Mouse (Mus musculus): ENCODE data around the gene Ltbp2. TPM values are rescaled to one million over a fixed set of nuclear protein-coding genes. Genes with fewer than 3 reads are reported as not detected.
A peak's percentile ranks its signal among the peaks of the same experiment; 100 is the strongest.

Ltbp2 gene
- polyA plus RNA-seq (2015; fragmentation: Nextera tagmentation; extraction: Ambion mirVana) = 0.13 TPM in 1 of 2 replicates, not detected in the other

GRCm38 (mm10) chr12:84876481-84877121, at the start of gene Ltbp2:
Ltbp2 (minus strand) TSS chr12:84876532.
- H3K36me3 ChIP-seq = no peaks in the 10 kb centered on the region
- no peaks in the 10 kb centered on the region for H3K9me3 ChIP-seq
- H3K4me2 ChIP-seq (replicated peaks) = peak within 1 kb of the TSS; percentile 48
- ATAC-seq = 0 out of 2 replicates have a peak, but pooled peaks have one; percentile 45
- H3K27ac ChIP-seq = no peak within 1 kb of the TSS
- peak within 1 kb of the TSS; percentile 25; the same call in 1 of the 2 replicates for H3K9ac ChIP-seq (replicated peaks)
- 2% methylated on average over 34 of the region's 34 CpGs for WGBS
- peaks cover 14% of the 10 kb centered on the region for H3K4me1 ChIP-seq (replicated peaks)
- peak within 1 kb of the TSS; percentile 32 for H3K4me3 ChIP-seq (replicated peaks)
- H3K27me3 ChIP-seq = peaks cover 68% of the 10 kb centered on the region

- Histone ChIP-seq H3K36me3 (peaks cover 93% of the 10 kb centered on the region), H3K9ac (replicated peaks) (no peak overlapping the region), H3K4me1 (replicated peaks) (no peaks in the 10 kb centered on the region), H3K4me3 (replicated peaks) (no peak overlapping the region), H3K4me2 (replicated peaks) (no peak overlapping the region), H3K27me3 (no peaks in the 10 kb centered on the region), H3K9me3 (no peaks in the 10 kb centered on the region), H3K27ac (no peak overlapping the region)
- WGBS = 95% methylated on average over 5 of the region's 5 CpGs
- ATAC-seq = no peak
Measured at GRCm38 (mm10) chr12:84924324-84924723, 48.0 kb upstream of the Ltbp2 start.

GRCm38 (mm10) chr12:84921881-84922419, 45.6 kb upstream of the Ltbp2 start:
- no peak for ATAC-seq
- Histone ChIP-seq H3K27ac (no peak overlapping the region), H3K36me3 (peaks cover 91% of the 10 kb centered on the region), H3K4me1 (replicated peaks) (no peaks in the 10 kb centered on the region), H3K4me3 (replicated peaks) (no peak overlapping the region), H3K4me2 (replicated peaks) (no peak overlapping the region), H3K9me3 (no peaks in the 10 kb centered on the region), H3K27me3 (no peaks in the 10 kb centered on the region), H3K9ac (replicated peaks) (no peak overlapping the region)
- 80% methylated on average over 8 of the region's 8 CpGs for WGBS

GRCm38 (mm10) chr12:84918809-84919208, 42.5 kb upstream of the Ltbp2 start:
- no peaks in the 10 kb centered on the region for H3K4me1 ChIP-seq (replicated peaks)
- WGBS = 91% methylated on average over 6 of the region's 6 CpGs
- peaks cover 70% of the 10 kb centered on the region for H3K36me3 ChIP-seq
- H3K9ac ChIP-seq (replicated peaks) = no peak overlapping the region
- H3K27ac ChIP-seq = no peak overlapping the region
- H3K27me3 ChIP-seq = no peaks in the 10 kb centered on the region
- H3K9me3 ChIP-seq = no peaks in the 10 kb centered on the region
- no peak overlapping the region for H3K4me3 ChIP-seq (replicated peaks)
- H3K4me2 ChIP-seq (replicated peaks) = no peak overlapping the region
- no peak for ATAC-seq

- ATAC-seq = no peak
Measured at GRCm38 (mm10) chr12:84917799-84918198, 41.5 kb upstream of the Ltbp2 start.

GRCm38 (mm10) chr12:84914959-84915358, 38.6 kb upstream of the Ltbp2 start:
- peaks cover 34% of the 10 kb centered on the region for H3K36me3 ChIP-seq
- H3K9me3 ChIP-seq = no peaks in the 10 kb centered on the region
- H3K4me1 ChIP-seq (replicated peaks) = no peaks in the 10 kb centered on the region
- 93% methylated on average over 5 of the region's 5 CpGs for WGBS
- no peak overlapping the region for H3K9ac ChIP-seq (replicated peaks)
- no peaks in the 10 kb centered on the region for H3K27me3 ChIP-seq
- ATAC-seq = no peak
- H3K4me3 ChIP-seq (replicated peaks) = no peak overlapping the region
- H3K27ac ChIP-seq = no peak overlapping the region
- H3K4me2 ChIP-seq (replicated peaks) = no peak overlapping the region

More at GRCm38 (mm10) chr12:84917799-84918198, 41.5 kb upstream of the Ltbp2 start:
- peaks cover 62% of the 10 kb centered on the region for H3K36me3 ChIP-seq
- H3K4me1 ChIP-seq (replicated peaks) = no peaks in the 10 kb centered on the region
- no peak overlapping the region for H3K27ac ChIP-seq
- H3K27me3 ChIP-seq = no peaks in the 10 kb centered on the region
- H3K4me2 ChIP-seq (replicated peaks) = no peak overlapping the region
- H3K4me3 ChIP-seq (replicated peaks) = no peak overlapping the region
- no peak overlapping the region for H3K9ac ChIP-seq (replicated peaks)
- H3K9me3 ChIP-seq = no peaks in the 10 kb centered on the region
- WGBS = 92% methylated on average over 3 of the region's 3 CpGs

- Histone ChIP-seq H3K27me3 (no peaks in the 10 kb centered on the region), H3K27ac (no peak overlapping the region), H3K9ac (replicated peaks) (no peak overlapping the region), H3K4me2 (replicated peaks) (no peak overlapping the region), H3K36me3 (peaks cover 14% of the 10 kb centered on the region), H3K9me3 (no peaks in the 10 kb centered on the region), H3K4me1 (replicated peaks) (peaks cover 2% of the 10 kb centered on the region; the same call in 1 of the 2 replicates), H3K4me3 (replicated peaks) (no peak overlapping the region)
- no peak for ATAC-seq
- WGBS = 89% methylated on average over 4 of the region's 4 CpGs
Measured at GRCm38 (mm10) chr12:84912652-84913104, 36.3 kb upstream of the Ltbp2 start.

GRCm38 (mm10) chr12:84911640-84912039, 35.3 kb upstream of the Ltbp2 start:
- Histone ChIP-seq H3K4me1 (replicated peaks) (peaks cover 6% of the 10 kb centered on the region; the same call in 1 of the 2 replicates), H3K36me3 (peaks cover 6% of the 10 kb centered on the region; the same call in 1 of the 2 replicates), H3K9ac (replicated peaks) (no peak overlapping the region), H3K9me3 (no peaks in the 10 kb centered on the region), H3K27me3 (no peaks in the 10 kb centered on the region), H3K4me2 (replicated peaks) (no peak overlapping the region), H3K4me3 (replicated peaks) (no peak overlapping the region), H3K27ac (no peak overlapping the region)
- no peak for ATAC-seq
- WGBS = 79% methylated on average over 2 of the region's 2 CpGs

- Histone ChIP-seq H3K9ac (replicated peaks) (no peak overlapping the region), H3K27me3 (no peaks in the 10 kb centered on the region), H3K4me3 (replicated peaks) (no peak overlapping the region), H3K4me1 (replicated peaks) (peaks cover 6% of the 10 kb centered on the region; the same call in 1 of the 2 replicates), H3K4me2 (replicated peaks) (no peak overlapping the region), H3K27ac (no peak overlapping the region), H3K36me3 (no peaks in the 10 kb centered on the region; the same call in 1 of the 2 replicates), H3K9me3 (no peaks in the 10 kb centered on the region)
- 93% methylated on average over 4 of the region's 4 CpGs for WGBS
- ATAC-seq = no peak
Measured at GRCm38 (mm10) chr12:84910066-84910465, 33.7 kb upstream of the Ltbp2 start.

GRCm38 (mm10) chr12:84907627-84908480, 31.5 kb upstream of the Ltbp2 start:
- H3K4me3 ChIP-seq (replicated peaks) = no peak overlapping the region
- no peak for ATAC-seq
- no peak overlapping the region for H3K4me2 ChIP-seq (replicated peaks)
- H3K27me3 ChIP-seq = no peaks in the 10 kb centered on the region
- H3K4me1 ChIP-seq (replicated peaks) = peaks cover 6% of the 10 kb centered on the region; the same call in 1 of the 2 replicates
- H3K27ac ChIP-seq = peak overlapping the region; percentile 42; the same call in 1 of the 2 replicates
- WGBS = 73% methylated on average over 10 of the region's 10 CpGs
- H3K9me3 ChIP-seq = no peaks in the 10 kb centered on the region
- H3K36me3 ChIP-seq = no peaks in the 10 kb centered on the region
- H3K9ac ChIP-seq (replicated peaks) = no peak overlapping the region

GRCm38 (mm10) chr12:84907024-84907626, 30.8 kb upstream of the Ltbp2 start:
- Histone ChIP-seq H3K4me2 (replicated peaks) (no peak overlapping the region), H3K27me3 (no peaks in the 10 kb centered on the region), H3K27ac (peak overlapping the region; percentile 42; the same call in 1 of the 2 replicates), H3K9me3 (no peaks in the 10 kb centered on the region), H3K4me1 (replicated peaks) (peaks cover 6% of the 10 kb centered on the region; the same call in 1 of the 2 replicates), H3K9ac (replicated peaks) (no peak overlapping the region), H3K36me3 (no peaks in the 10 kb centered on the region), H3K4me3 (replicated peaks) (no peak overlapping the region)
- 0 out of 2 replicates have a peak, but pooled peaks have one; percentile 30 for ATAC-seq
- WGBS = 66% methylated on average over 12 of the region's 12 CpGs
